Mouse (Mus musculus) right cerebral cortex, postnatal 10 days (tissue): Measurements from ENCODE around the gene Tbc1d22a.
A peak's percentile ranks its signal among the peaks of the same experiment; 100 is the strongest.

Source experiments
- DNase-seq, 2 experiments: peaks; one replicate each; pipeline ENCODE4 v3.0.0; 2021; ENCODE audit warnings: low spot score in 2 of 2

Tbc1d22a gene

GRCm38 (mm10) chr15:86439015-86439796 lies 224.9 kb downstream of the Tbc1d22a start:
- no peak for DNase-seq

- no peak for DNase-seq
Measured at GRCm38 (mm10) chr15:86444271-86444670, 230.0 kb downstream of the Tbc1d22a start.

GRCm38 (mm10) chr15:86446064-86446463 lies 231.8 kb downstream of the Tbc1d22a start:
- DNase-seq, result no peak

- no peak for DNase-seq
Measured at GRCm38 (mm10) chr15:86447251-86447650, 233.0 kb downstream of the Tbc1d22a start.

DNA sequence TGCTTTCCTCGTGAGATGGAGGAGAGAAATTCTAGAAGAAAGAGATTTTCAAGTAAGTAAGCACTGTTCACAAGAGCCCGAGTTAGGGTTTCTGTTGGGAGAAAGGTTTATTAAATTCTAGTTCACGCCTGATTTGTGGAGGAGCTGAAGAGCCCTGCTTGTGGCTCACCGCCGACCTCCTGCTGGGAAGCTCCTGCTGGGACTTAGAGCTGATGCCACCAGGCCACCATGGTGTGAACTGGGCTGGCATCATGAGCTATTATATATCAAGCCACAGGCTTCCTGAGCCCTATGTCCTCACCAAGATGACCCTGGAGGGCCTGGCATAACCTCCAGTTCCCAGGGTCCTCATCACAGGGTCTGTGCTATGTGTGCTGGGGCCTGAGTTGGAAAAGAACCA lies 235.0 kb downstream of the Tbc1d22a start:
- DNase-seq, result no peak

DNA sequence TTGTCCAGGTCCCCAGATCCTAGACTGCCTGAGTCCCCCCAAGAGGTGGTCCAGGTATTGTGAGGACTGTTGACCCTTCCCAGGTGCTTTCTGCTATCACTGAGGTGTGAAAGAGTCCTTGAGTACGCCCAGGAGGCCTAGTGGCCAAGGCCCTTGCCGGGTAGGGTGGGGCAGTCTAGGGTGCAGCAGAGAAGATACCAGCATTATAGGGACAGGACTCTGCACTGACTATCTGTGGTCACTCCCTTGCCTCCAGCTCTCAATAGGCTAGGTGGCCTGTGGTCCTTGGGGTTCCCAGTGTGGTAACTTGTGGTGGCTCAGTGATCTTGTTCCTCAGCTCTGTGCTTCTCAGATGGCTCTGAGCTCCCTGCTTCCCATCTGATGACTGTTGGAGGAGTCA lies 235.5 kb downstream of the Tbc1d22a start:
- DNase-seq, result no peak

DNA sequence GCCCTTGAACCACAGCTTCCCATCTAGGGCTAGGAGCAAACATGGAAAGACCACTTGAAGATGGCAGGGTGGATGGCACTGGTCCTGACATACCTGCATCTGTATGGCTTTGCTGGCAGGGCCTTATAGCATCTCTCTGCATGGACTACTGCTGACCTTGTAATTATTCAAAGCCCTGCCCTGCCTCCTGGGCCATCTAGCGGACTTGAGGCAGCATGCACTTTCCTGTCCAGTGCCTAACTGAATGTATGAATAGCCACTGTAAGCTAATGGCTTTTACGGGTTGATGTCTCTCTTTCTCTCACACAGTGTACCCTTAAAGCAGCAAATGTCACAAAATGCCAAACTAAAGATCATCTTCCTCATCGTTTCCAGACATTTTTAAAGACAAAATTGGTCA lies 245.2 kb downstream of the Tbc1d22a start:
- no peak for DNase-seq

GRCm38 (mm10) chr15:86462636-86463035 lies 248.4 kb downstream of the Tbc1d22a start:
- no peak for DNase-seq

DNA sequence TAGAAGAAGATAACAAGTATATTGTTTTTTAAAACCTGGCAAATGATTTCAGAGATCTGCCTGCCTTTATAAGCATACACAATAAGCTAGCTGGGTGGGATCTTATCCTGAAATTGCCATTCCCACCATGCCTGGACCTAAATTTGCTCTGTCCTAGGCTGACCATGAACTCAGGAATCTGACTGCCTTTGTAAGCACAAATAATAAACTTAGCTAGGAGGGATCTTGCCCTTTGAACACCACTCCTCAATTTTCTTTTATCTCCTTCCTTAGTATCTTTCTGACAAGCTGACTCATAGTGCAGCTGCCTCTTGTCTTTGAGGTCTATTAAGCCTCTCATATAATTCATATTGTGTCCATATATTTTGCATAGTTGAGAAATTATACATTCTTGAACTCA lies 253.8 kb downstream of the Tbc1d22a start:
- DNase-seq, result no peak

DNA sequence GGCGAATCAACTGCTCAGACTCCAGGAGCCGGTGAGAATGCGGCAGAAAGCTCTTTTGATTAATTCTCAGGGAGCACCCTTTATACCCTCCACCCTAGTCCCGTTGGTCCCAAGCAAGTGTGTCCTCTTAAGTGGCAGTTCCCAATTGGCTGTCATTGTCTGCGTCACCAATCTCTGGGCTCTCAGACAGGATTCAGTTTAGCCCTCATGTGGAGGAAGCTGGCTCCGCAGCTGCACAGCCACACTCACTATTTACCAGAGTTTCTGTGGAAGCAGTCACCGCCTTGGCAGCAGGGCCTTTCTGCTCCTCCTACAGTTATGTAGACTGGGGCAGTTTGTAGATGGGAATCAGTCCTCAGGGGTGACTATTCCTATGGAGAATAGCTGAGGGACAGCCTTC lies 256.9 kb downstream of the Tbc1d22a start:
- DNase-seq, result peak; percentile 46 to 66

DNA sequence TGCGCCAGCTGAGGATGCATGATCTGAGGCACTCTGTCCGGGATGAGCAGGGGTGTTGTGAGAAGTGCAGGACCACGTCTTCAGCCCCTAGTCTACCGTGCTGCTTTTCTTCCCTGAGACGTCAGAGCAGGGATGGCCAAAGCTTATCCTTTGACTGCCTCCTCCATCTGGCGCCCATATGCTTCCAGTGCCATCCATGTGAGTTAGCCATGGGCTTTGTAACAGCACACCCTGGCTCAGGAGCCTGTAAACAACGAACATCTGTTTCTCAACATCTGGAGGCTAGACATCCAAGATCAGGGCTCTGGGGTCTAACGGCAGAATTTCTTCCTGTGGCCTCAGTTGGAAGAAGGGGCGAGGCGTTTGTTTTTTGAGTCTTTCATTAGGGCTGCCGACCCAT lies 259.2 kb downstream of the Tbc1d22a start:
- DNase-seq, result no peak

DNA sequence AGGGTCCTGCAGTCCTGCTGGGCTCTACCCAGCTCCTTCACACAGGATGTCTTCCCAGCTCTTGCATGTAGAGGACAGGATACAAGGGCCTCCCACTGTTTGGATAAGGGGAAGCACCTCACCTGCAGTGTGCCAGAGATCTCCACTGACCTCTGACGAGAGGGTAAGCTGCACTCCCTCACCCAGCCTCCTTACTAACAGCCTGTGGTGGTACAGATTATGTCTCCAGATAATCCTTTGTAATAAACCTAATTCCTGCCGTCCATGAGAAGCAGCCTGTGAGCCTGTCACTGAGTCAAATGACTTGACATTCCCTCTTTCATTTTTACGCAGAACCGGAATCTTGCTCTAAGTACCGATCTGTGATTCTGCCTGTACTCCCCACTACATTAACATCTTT lies 260.7 kb downstream of the Tbc1d22a start:
- DNase-seq, result no peak

DNA sequence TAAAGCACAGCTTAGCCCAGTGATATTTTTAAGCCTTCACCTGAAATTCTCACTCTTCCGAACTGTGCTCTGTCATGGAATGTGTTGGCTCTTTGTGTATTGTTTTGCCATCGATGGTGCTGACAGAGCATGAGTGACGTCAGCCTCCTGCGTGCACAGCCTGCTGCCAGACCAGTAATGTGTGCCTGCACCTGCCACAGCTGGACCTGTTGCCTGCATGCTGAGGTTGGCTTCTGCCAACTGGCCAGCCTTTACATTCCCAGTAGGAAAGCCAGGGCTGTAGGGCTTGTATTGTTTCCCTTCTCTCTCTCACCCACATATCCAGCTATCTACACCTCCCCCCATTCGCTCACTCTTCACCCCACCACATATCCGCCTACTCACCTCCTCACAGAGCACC lies 262.2 kb downstream of the Tbc1d22a start:
- DNase-seq, result peak in 1 of 2 experiments; percentile 51

DNA sequence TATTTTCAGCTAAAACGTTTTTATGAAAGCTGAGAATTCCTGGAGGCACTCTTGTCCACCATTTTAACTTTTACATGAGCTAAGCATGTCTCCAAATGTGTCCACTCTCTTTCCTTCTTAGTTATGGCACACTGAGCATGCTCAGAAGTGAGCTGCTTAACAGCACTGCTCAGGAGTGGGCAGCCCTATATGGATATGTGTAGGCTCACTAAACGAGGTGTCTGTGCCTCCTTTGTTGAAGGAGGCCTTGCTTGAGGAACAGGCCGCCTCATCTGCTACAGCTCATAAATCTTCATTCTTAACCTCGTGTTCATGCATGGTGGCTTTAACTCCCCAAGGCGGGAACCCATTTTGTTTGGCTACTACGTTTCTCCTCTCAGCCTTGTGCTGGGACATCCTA lies 262.8 kb downstream of the Tbc1d22a start:
- DNase-seq, result no peak

DNA sequence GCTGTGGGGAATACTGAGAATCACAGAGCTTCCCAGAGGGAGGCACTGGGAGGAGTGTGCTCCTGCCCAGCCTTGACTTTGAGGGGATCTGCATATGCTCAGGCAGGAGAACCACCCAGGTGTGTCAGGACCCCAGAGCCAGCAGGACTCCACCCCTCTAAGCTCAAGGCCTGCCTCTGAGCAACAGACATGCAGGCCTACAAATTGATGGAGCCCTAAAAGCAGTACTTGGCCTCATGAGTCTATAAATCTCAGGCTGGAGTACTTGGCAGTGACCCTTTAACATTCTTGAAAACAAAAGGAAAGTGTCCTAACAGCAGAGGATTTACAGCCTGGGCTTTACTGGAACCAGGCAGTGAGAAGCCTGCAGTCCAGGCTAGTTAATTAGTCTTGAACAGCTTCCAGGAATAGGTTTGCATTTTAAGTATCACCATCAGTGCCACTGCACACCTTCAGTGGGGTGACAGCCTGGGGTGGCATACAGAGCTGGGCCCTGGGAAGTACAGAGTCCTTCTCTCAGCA lies 263.3 kb downstream of the Tbc1d22a start:
- DNase-seq, result no peak

GRCm38 (mm10) chr15:86478685-86479502 lies 264.6 kb downstream of the Tbc1d22a start:
- no peak for DNase-seq

DNA sequence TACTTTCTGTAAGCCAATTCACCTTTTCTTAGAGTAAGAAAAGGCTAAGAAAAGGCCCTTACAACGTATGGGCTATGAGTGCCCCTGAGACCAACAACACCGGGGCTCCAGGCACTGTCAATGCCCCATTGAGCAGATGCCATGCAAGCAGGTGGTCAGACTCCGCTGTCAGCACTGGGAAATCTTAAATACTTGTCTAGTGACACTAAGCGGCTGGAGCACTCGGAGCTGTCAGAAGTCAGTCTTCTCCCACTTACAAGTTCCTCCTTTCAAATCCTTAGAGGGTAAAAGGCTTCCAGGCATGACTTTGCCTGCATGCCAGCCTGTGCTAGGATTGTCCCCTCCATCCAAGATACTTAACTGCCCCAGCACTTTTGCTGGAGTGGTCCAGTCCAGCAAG lies 268.1 kb downstream of the Tbc1d22a start:
- DNase-seq, result no peak

- no peak for DNase-seq
Measured at GRCm38 (mm10) chr15:86485815-86486214, 271.6 kb downstream of the Tbc1d22a start.

GRCm38 (mm10) chr15:86487359-86487758 lies 273.1 kb downstream of the Tbc1d22a start:
- peak; percentile 43 to 46 for DNase-seq

DNA sequence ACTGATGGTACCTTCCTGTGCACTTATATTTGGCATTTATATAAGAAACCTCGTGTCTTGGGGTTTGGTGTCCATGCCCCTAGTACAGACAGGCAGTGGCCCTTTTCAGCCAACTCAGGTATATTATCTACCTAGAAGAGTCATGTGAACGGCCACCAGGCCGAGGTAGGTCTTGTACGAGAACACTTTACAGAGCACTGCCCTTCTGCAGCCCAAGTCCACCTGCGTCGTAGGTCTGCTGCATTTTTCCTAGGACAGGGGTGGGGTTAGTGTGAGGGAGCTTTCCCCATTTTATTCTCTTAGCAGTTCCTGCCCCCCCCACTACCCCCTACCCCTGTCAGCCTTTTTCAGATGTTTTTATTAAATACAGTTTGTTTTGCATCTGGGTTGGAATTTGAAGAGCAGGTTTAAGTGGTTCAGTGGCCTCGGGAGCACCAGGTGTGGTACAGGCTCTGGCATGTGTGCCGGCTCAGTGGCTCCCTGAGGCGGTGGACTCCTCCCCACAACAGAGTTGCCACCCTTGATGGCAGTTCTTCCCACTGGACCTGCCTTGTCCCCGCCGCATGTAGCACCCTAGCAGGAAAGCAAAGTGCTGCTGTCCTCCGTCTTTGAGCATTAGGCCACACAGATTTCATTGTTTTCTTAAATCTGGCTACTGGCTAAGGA lies 277.3 kb downstream of the Tbc1d22a start:
- no peak for DNase-seq

DNA sequence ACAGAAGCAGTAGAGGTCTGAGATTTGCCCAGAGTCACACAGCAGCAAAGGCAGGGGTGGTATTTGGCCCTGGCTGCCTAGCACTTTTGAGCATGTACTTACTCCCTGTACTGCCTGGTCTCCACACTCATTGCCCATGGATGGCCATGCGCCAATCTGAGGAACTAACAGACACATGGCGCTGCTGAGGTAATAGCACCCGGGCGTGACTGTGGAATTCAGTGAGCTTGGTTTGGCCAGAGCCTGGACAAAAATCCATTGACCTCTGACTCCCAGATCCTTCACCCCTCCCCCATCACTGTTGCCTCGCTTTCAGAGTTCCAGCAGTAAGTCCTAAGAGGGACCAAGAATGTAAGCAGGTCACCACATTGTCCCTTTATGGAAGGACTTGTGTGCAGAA lies 278.4 kb downstream of the Tbc1d22a start:
- no peak for DNase-seq

- no peak for DNase-seq
Measured at GRCm38 (mm10) chr15:86496209-86496608, 281.9 kb downstream of the Tbc1d22a start.
